Mouse (Mus musculus) heart, adult 2 months (tissue): ENCODE results near the gene Atp2b2. TPM values are rescaled to one million over a fixed set of nuclear protein-coding genes. Genes with fewer than 3 reads are reported as not detected.

Experiments used
- DNase-seq, 2 experiments: peaks; one replicate each; pipeline ENCODE4 v3.0.0; 2021
- H3K27ac ChIP-seq: fragments of 200-600 bp; 2 replicates; pipeline ENCODE4 v1.8.1; 2022
- H3K27me3 ChIP-seq: fragments of 200-500 bp; 2 replicates; pipeline ENCODE4 v1.6.1; 2012; ENCODE audit warnings: mild to moderate bottlenecking, low read length, inconsistent platforms, mixed read lengths; ENCODE audit not compliant: control insufficient read depth, insufficient read depth
- H3K36me3 ChIP-seq: fragments of 200-500 bp; 2 replicates; pipeline ENCODE4 v1.6.1; 2012; ENCODE audit warnings: low read length, inconsistent platforms; ENCODE audit not compliant: control insufficient read depth, insufficient read depth
- H3K4me1 ChIP-seq: fragments of 200-500 bp; 2 replicates; pipeline ENCODE4 v1.6.1; 2011; ENCODE audit warnings: low read length; ENCODE audit not compliant: control insufficient read depth, insufficient read depth
- H3K4me3 ChIP-seq: fragments of 200-600 bp; 2 replicates; pipeline ENCODE4 v1.8.1; 2022
- H3K79me2 ChIP-seq: fragments of 200-500 bp; replicated peaks from 2 replicates; pipeline ENCODE4 v1.6.1; 2012; ENCODE audit warnings: mild to moderate bottlenecking, inconsistent platforms, low read length, moderate library complexity, mixed read lengths; ENCODE audit not compliant: control insufficient read depth, insufficient read depth
- H3K9ac ChIP-seq: fragments of 200-500 bp; 2 replicates; pipeline ENCODE4 v1.6.1; 2012; ENCODE audit warnings: low read depth, mild to moderate bottlenecking, control low read depth, inconsistent platforms, low read length, mixed read lengths
- CTCF ChIP-seq: fragments of 200-600 bp; IDR thresholded peaks from 2 replicates; pipeline ENCODE4 v1.8.1; 2022; ENCODE audit warnings: antibody characterized with exemption, mild to moderate bottlenecking, moderate library complexity
- EP300 ChIP-seq: fragments of 200-500 bp; IDR thresholded peaks from 2 replicates; pipeline ENCODE4 v1.6.1; 2011; ENCODE audit warnings: low read depth, low read length, control low read depth; ENCODE audit not compliant: insufficient read depth
- POLR2A ChIP-seq: fragments of 200-500 bp; IDR thresholded peaks from 2 replicates; pipeline ENCODE4 v1.6.1; 2011; ENCODE audit warnings: mild to moderate bottlenecking, low read depth, low read length, control low read depth; ENCODE audit not compliant: insufficient read depth
- WGBS: fragments of 180-500 bp; shearing (Covaris S2); methylation state at CpG from one replicate; pipeline ENCODE4 v1.1.7; 2018; 5-methylcytosine and 5-hydroxymethylcytosine counted together
- intact Hi-C: fragments of 180-260 bp; cut with DNase I; formaldehyde crosslinking; loops from one replicate; pipeline ENCODE4 v1.15.1; 2025
- polyA plus RNA-seq: library from polyadenylated mRNA; depleted of rRNA; stranded (reverse); fragments of >200 nt; gene quantifications from 2 replicates; pipeline ENCODE4 v1.2.3, GENCODE M21; 2012
- total RNA-seq, 2 experiments: library from RNA; stranded (reverse); gene quantifications; 2 replicates each; pipeline ENCODE4 v1.2.3; 2021

Atp2b2 gene
- total and polyA plus RNA-seq, 3 experiments: 0.64 to 1.1 (median 0.84) TPM

DNA sequence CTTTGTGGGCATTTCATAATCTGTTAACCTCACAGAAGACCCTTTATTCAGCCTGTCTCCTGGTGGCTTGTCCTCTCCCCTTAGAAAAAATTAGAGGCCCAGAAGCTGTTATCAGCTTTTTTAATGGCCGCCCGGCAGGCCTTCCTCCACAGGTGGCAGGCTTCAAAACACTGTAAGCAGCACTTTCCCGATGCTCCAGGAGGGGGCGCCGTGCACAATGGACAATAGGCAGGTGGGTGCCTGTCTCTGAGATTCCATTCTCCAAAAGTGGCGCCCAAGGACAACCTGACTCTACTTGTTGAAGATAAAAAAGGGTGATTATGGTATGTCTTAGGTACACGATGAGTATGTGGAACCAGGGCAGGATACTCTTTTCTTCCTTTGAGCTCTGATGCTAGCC, 220.0 kb downstream of the Atp2b2 start:
- Histone ChIP-seq H3K27me3 (no peaks in the 10 kb centered on the region; the same call in 1 of the 2 replicates), H3K4me1 (no peaks in the 10 kb centered on the region), H3K4me3 (no peak overlapping the region), H3K9ac (no peak overlapping the region), H3K79me2 (no peaks in the 10 kb centered on the region), H3K36me3 (no peaks in the 10 kb centered on the region), H3K27ac (no peak overlapping the region)
- TF ChIP-seq EP300 (no peak), CTCF (peak; percentile 60)
- intact Hi-C loops: no loop called here
- WGBS: 24% methylated on average over 7 of the region's 7 CpGs
- peak; percentile 7 to 36 for DNase-seq

DNA sequence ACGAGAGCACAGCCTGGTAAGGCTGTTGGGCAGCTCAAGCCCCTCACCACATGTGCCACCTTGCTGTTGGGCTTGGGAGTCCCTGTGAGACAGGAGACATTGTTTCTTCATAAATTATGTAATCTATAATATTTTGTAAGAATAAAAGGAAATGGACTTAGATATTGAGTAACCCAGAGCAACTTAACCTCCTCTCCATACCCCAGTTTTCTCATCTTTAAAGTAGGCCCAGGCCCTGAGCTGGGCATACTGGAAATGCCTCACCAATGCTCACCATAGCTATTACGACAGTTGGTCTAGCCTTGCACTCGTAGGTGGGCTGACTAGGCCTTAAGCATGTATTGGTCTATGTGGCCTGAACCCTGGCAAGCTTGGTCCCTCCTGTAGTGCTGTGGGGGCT, 225.7 kb downstream of the Atp2b2 start:
- Histone ChIP-seq H3K36me3 (no peaks in the 10 kb centered on the region), H3K79me2 (no peaks in the 10 kb centered on the region), H3K4me1 (no peaks in the 10 kb centered on the region), H3K27me3 (no peaks in the 10 kb centered on the region), H3K9ac (no peak overlapping the region), H3K4me3 (no peak overlapping the region), H3K27ac (no peak overlapping the region)
- 90% methylated on average over 3 of the region's 3 CpGs for WGBS
- TF ChIP-seq EP300 (no peak), CTCF (no peak)
- no peak for DNase-seq
- intact Hi-C loops: no loop called here

DNA sequence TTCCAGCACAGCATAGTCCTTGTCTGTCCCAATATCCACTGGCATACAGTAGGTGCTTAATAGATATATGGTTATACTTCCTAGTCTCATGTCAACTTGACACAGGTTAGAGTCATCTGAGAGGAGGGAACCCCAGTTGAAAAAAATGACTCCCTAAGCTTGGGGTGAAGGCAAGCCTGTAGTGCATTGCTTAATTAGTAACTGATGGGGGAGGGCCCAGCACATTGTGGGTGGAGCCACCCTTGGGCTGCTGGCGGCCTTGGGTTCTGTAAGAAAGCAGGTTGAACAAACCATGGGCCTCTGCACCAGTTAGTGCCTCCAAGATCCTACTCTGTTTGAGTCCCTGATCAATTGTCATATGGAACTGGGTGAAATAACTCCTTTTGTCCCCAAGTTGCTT, 231.0 kb downstream of the Atp2b2 start:
- TF ChIP-seq EP300: no peak
- no peak for TF ChIP-seq POLR2A
- no peak for TF ChIP-seq CTCF
- no peaks in the 10 kb centered on the region for H3K79me2 ChIP-seq
- no peaks in the 10 kb centered on the region for H3K27me3 ChIP-seq
- intact Hi-C loops: no loop called here
- no peaks in the 10 kb centered on the region for H3K36me3 ChIP-seq
- no peak overlapping the region for H3K9ac ChIP-seq
- H3K27ac ChIP-seq: no peak overlapping the region
- H3K4me3 ChIP-seq: no peak overlapping the region
- 44% methylated on average over 1 of the region's 1 CpGs for WGBS
- H3K4me1 ChIP-seq: no peaks in the 10 kb centered on the region
- no peak for DNase-seq

DNA sequence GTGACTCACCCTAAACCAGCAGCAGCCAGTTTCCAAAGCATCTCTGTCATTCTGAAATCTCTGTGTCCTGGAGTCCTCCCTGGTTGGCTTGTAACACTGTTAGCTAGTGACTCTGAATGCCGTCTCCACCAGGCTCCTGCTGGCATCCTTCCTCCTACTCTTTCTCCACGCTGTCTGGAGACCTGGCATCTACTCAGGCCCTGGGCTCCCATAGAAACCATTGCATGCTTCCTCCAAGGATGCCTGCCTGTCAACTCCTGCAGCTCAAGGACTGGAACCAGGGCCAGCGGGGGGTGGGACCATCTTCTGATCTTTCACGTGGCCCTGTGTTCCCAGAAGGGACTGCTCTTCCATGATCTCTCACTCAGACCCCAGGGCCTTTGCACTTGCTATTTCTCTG, 231.7 kb downstream of the Atp2b2 start:
- no peak for TF ChIP-seq EP300
- TF ChIP-seq POLR2A: no peak
- no peak for TF ChIP-seq CTCF
- DNase-seq: no peak
- Histone ChIP-seq H3K79me2 (no peaks in the 10 kb centered on the region), H3K9ac (no peak overlapping the region), H3K27me3 (no peaks in the 10 kb centered on the region), H3K27ac (no peak overlapping the region), H3K4me3 (no peak overlapping the region), H3K4me1 (no peaks in the 10 kb centered on the region), H3K36me3 (no peaks in the 10 kb centered on the region)
- intact Hi-C loops: no loop called here
- 66% methylated on average over 4 of the region's 4 CpGs for WGBS

DNA sequence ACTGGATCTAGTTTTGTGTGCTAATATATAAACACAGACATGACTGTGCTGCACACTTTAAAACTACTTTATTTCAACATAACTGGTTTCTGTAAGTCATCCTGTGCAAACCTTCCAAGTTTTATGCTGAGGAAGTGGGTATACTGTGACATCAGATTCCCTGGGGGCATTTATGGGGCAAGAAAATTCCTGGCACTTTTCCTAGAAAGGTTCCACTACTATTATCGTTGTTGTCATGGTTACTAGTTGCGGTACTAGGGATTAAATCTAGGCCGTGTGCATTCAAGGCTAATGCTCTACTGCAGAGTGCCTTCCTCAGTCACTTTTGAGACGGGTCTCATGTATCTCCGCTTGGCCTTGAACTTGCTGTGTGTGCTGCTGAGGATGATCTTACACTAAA, 236.2 kb downstream of the Atp2b2 start:
- DNase-seq: no peak
- H3K27me3 ChIP-seq: no peaks in the 10 kb centered on the region
- intact Hi-C loops: no loop called here
- H3K4me1 ChIP-seq: no peaks in the 10 kb centered on the region
- WGBS: 72% methylated on average over 5 of the region's 5 CpGs
- TF ChIP-seq EP300: no peak
- TF ChIP-seq POLR2A: no peak
- no peak for TF ChIP-seq CTCF
- no peaks in the 10 kb centered on the region for H3K36me3 ChIP-seq
- H3K4me3 ChIP-seq: no peak overlapping the region
- H3K79me2 ChIP-seq: no peaks in the 10 kb centered on the region
- H3K27ac ChIP-seq: no peak overlapping the region
- no peak overlapping the region for H3K9ac ChIP-seq

DNA sequence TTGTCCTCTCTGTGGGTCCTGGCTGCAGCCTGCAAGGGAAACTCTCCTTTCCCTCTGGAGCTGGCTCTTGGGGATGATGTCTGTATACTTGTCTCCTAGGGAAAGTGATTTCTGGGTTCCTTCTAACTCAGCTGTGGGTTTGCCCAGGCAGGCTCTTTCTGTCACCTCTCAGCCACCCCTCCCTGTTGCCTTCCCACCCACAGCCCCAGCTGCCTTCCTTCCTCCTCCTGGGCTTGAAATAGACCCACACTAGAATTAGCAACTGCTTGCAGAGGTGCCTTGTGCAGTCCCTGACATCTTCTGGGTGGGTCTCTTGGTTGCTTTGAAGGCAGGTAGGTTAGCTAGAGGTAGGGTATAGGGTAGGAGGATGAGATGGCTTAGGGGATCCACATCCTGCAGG, 241.2 kb downstream of the Atp2b2 start:
- no peak overlapping the region for H3K9ac ChIP-seq
- no peaks in the 10 kb centered on the region for H3K27me3 ChIP-seq
- no peak for DNase-seq
- no peak overlapping the region for H3K4me3 ChIP-seq
- intact Hi-C loops: no loop called here
- no peaks in the 10 kb centered on the region for H3K36me3 ChIP-seq
- no peaks in the 10 kb centered on the region for H3K4me1 ChIP-seq
- TF ChIP-seq EP300 (no peak), CTCF (no peak), POLR2A (no peak)
- no peak overlapping the region for H3K27ac ChIP-seq
- H3K79me2 ChIP-seq: no peaks in the 10 kb centered on the region
